Mouse (Mus musculus): ENCODE data around the gene Abcc10.

DNA sequence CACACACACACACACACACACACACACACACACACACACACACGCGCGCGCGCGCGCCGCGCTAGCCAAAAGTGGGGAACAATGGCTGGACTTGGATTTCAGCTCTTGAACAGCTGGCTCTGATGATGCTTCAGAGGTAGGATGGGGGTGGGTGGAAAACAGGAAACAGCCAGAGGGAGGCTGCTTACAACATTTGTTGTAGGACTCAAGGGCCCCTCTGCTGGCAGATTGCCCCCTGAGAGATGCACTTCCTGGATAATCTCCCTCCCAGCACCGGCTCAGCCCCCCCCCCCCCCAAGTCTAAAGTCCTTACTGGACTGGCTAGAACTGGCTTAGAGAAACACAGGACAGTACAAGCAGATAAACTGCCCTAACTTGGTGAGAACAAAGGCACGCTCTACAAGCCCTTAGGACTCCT lies 40.5 kb downstream of the Abcc10 start:
- TF ChIP-seq GATA1 (IDR thresholded peaks at IDR 0.05; ENCODE audit: borderline replicate concordance, low read length), result no peak
- TF ChIP-seq FLI1 (IDR thresholded peaks at IDR 0.05; ENCODE audit: low read length), result no peak

Data from megakaryocyte, embryonic 14.5 days (primary cell).